Mouse (Mus musculus) small intestine, adult 2 months (tissue): ENCODE results near the gene Ptgr2. TPM values are rescaled to one million over a fixed set of nuclear protein-coding genes. Genes with fewer than 3 reads are reported as not detected.
"Not testable (repeated sequence)": the region's sequence is repeated elsewhere in the genome, so short reads cannot be mapped to it uniquely, and the experiment has no call there.

ENCODE experiments used
- H3K27ac ChIP-seq: fragments of 200-500 bp; 2 replicates; pipeline ENCODE4 v1.5.1; 2012; ENCODE audit warnings: low read depth, low read length, control low read depth, inconsistent platforms; ENCODE audit not compliant: insufficient read depth
- H3K27me3 ChIP-seq: fragments of 200-500 bp; 2 replicates; pipeline ENCODE4 v1.6.1; 2012; ENCODE audit warnings: mild to moderate bottlenecking, moderate library complexity, low read length, inconsistent platforms; ENCODE audit not compliant: control insufficient read depth, insufficient read depth
- H3K36me3 ChIP-seq: fragments of 200-500 bp; 2 replicates; pipeline ENCODE4 v1.6.1; 2012; ENCODE audit warnings: mild to moderate bottlenecking, low read length, control low read depth, inconsistent platforms; ENCODE audit not compliant: control insufficient read depth, insufficient read depth
- H3K4me1 ChIP-seq: fragments of 200-500 bp; 2 replicates; pipeline ENCODE4 v1.6.1; 2012; ENCODE audit warnings: low read length, inconsistent platforms, mixed read lengths; ENCODE audit not compliant: control insufficient read depth, insufficient read depth, insufficient read length
- H3K4me3 ChIP-seq: fragments of 200-500 bp; 2 replicates; pipeline ENCODE4 v1.5.1; 2012; ENCODE audit warnings: low read depth, mild to moderate bottlenecking, control low read depth, inconsistent platforms, low read length, moderate library complexity
- CTCF ChIP-seq: fragments of 200-500 bp; IDR thresholded peaks from 2 replicates; pipeline ENCODE4 v1.5.1; 2012; ENCODE audit warnings: low read depth, mild to moderate bottlenecking, control low read depth, inconsistent platforms, low read length, moderate library complexity, mixed read lengths; ENCODE audit not compliant: insufficient replicate concordance, insufficient read length; ENCODE audit errors: extremely low read depth
- POLR2A ChIP-seq: fragments of 200-500 bp; IDR thresholded peaks from 2 replicates; pipeline ENCODE4 v1.6.1; 2012; ENCODE audit warnings: low read depth, mild to moderate bottlenecking, control low read depth, inconsistent platforms, low read length, moderate library complexity
- WGBS: fragments of 180-500 bp; shearing (Covaris S2); methylation state at CpG from one replicate; pipeline ENCODE4 v1.1.7; 2018; 5-methylcytosine and 5-hydroxymethylcytosine counted together
- polyA plus RNA-seq: library from polyadenylated mRNA; depleted of rRNA; stranded (reverse); fragments of >200 nt; gene quantifications from 2 replicates; pipeline ENCODE4 v1.2.3, GENCODE M21; 2012; rRNA removed

The Ptgr2 gene
- polyA plus RNA-seq, 1 experiment = 6.7 TPM

DNA sequence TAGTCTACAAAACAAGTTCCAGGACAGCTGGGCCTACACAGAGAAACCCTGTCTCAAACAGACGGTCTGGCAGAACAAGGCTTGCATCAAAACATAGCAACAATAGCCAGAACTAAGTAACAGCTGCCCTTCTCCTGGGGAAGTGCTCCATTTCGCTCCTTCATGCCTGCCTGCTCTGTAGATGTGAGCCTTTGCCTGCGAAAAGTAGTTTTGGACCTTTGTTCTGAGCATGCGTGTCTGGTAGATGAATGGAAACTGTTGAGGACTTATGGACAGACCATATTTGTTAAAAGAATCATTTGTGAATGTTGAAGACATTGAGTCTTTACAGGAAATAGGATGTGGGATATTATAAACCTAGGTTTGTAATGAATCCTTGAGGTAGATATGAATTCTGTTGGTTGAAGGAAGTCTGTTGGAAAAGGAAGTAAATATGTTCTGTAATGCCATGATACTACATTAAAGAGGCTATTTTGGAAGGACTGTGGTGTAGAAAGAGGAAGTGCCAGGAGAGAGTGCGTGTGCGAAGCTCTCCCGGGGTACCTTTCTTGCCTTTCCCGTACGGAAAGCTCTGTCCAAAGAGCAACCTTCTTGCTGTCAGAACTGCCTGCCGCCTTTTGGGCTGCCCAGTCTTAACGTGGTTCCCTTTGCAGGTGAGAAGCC, 52.1 kb downstream of the Ptgr2 start:
- WGBS = 85% methylated on average over 11 of the region's 11 CpGs
- Histone ChIP-seq H3K36me3 (peaks cover 50% of the 10 kb centered on the region), H3K27ac (no peak overlapping the region), H3K4me3 (no peak overlapping the region), H3K4me1 (no peaks in the 10 kb centered on the region), H3K27me3 (no peaks in the 10 kb centered on the region)
- TF ChIP-seq POLR2A (no peak), CTCF (no peak)

DNA sequence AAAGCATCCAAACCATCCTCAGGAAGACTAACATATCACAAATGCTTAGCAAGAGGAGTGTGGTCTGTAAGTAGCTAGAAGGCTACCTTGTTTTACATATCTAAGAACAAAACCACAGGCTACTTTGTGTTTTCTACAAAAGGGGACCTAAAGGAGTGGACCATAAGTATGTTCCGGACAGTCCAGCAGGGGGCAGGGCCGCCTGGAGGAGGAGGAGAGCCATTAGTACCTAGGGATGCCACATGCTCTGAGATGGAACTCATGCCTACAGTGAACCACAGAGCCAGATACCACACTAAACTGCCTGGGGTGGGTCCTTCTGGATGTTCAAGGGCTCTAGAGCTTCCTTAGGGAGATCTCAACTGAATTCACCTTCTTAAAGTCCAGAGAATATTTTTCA, 62.2 kb downstream of the Ptgr2 start:
- peaks cover 23% of the 10 kb centered on the region for H3K36me3 ChIP-seq
- no peaks in the 10 kb centered on the region for H3K27me3 ChIP-seq
- TF ChIP-seq POLR2A = no peak
- peak; percentile 52; the same call in 1 of the 2 replicates for TF ChIP-seq CTCF
- peaks cover 2% of the 10 kb centered on the region; the same call in 1 of the 2 replicates for H3K4me1 ChIP-seq
- no peak overlapping the region for H3K27ac ChIP-seq
- WGBS = 49% methylated on average over 2 of the region's 2 CpGs
- H3K4me3 ChIP-seq = no peak overlapping the region

DNA sequence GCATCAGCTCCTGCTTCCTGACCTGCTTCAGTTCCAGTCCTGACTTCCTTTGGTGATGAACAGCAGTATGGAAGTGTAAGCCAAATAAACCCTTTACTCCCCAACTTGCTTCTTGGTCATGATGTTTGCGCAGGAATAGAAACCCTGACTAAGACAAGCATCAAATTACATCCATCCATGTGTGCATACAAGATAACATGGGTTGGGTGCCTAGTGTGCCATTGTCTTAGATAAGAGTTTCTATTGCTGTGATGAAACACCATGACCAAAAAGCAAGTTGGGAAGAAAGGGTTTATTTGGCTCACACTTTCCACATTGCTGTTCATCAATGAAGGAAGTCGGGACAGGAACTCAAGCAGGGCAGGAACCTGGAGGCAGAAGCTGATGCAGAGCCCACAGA, 73.7 kb downstream of the Ptgr2 start:
- not testable (repeated sequence) for H3K27ac ChIP-seq, H3K4me1 ChIP-seq, H3K27me3 ChIP-seq, H3K4me3 ChIP-seq, H3K36me3 ChIP-seq
- WGBS = 74% methylated on average over 2 of the region's 2 CpGs

DNA sequence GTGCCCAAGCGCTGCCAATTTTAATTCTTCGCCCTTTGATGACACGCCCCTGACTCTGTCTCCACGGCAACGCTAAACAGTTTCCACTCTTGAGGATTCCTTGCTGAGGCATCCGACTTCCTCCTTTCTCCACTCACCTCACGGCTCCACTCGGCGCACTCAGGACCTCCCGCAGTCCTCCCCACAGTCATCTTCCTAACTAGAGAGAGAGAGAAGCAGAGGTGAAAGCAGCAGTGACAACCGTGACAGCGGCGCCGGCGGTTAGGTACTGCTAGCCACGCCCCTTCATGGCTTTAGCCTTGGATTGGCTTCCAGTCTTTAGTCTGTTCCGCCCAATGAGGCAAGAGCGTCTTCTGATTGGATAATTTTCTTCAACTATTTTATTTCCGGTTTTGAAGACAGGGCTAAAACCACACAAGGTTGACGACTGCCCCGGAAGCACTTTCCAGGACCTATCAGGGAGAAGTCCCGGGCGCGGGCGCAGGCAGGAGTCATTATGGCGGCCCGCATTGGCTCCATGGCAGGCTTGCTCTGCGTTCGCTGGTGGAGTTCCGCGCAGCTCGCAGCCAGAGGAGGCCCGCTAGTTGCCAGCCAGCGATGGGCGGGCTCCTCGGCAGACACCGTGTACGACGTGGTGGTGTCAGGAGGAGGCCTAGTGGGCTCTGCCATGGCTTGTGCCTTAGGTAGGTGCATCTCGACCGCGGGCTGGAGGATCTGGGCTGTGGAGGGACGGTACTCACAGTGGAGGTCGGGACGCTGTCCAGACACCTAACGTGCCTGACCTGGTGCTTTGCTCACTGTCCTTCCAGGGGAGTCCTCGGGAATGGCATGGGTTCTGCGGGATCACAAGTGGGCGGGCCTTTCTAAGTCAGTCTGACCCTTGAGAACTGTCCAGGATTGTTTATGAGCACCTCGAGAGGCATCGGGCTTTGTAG, 76.8 kb downstream of the Ptgr2 start, which contains the start of the genes Coq6 and Fam161b:
Gene Coq6 (plus strand): TSS at position 103 of the 935 bp plus-strand sequence.
Gene Fam161b (minus strand): TSS at position 279 of the 935 bp plus-strand sequence.
- Histone ChIP-seq H3K27ac (no peak within 1 kb of the TSS), H3K36me3 (peaks cover under 1% of the 10 kb centered on the region; the same call in 1 of the 2 replicates), H3K27me3 (no peaks in the 10 kb centered on the region), H3K4me3 (peak within 1 kb of the TSS; percentile 95), H3K4me1 (peaks cover 4% of the 10 kb centered on the region; the same call in 1 of the 2 replicates)
- TF ChIP-seq CTCF = no peak
- peak; percentile 45 for TF ChIP-seq POLR2A
- WGBS = under 1% methylated on average over 51 of the region's 51 CpGs

DNA sequence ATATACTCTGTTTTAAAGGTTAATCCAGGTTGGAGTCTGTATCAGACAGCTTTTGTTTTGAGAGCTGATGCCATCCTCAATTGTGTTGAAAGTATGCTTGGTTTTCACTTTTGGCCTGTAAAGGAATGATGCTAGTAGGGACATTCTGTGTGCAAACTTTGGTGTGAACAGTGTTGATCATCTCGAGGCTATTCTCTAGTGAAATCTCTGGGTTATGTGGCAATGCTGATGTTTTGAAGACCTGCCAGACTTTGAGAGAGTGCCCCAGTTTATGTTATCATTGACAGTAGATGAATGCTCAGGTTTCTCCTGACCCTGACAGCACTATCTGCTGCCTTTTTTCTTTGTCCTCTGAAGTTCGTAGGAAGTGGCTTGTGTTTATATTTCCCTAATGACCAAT, 77.8 kb downstream of the Ptgr2 start:
- no peak for TF ChIP-seq POLR2A
- TF ChIP-seq CTCF = no peak
- no peak overlapping the region for H3K4me3 ChIP-seq
- no peak overlapping the region for H3K27ac ChIP-seq
- H3K4me1 ChIP-seq = peaks cover 4% of the 10 kb centered on the region; the same call in 1 of the 2 replicates
- 31% methylated on average over 2 of the region's 2 CpGs for WGBS
- no peaks in the 10 kb centered on the region for H3K27me3 ChIP-seq
- H3K36me3 ChIP-seq = peaks cover 7% of the 10 kb centered on the region

DNA sequence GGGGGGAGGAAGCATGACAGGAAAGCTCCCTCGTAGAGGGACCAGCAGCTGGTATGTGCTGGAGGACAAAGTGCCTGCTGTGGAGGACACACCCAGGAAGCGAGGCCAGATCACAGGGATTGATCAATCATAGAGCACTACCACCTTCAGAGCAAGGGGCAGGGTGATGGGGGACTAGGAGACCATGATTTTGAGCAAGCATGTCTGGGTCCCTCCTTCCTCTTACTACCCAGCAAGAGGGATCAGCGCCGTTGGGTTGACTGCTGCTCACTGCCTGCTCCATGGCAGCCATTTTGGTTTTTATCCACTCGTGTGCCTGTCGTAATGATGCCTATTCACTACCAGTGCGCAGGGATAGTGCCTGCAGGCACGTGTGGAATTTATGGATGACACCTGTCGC, 79.3 kb downstream of the Ptgr2 start:
- H3K4me1 ChIP-seq = peaks cover 4% of the 10 kb centered on the region; the same call in 1 of the 2 replicates
- no peaks in the 10 kb centered on the region for H3K27me3 ChIP-seq
- no peak overlapping the region for H3K27ac ChIP-seq
- 69% methylated on average over 9 of the region's 9 CpGs for WGBS
- peaks cover 13% of the 10 kb centered on the region for H3K36me3 ChIP-seq
- TF ChIP-seq POLR2A (no peak), CTCF (no peak)
- no peak overlapping the region for H3K4me3 ChIP-seq

DNA sequence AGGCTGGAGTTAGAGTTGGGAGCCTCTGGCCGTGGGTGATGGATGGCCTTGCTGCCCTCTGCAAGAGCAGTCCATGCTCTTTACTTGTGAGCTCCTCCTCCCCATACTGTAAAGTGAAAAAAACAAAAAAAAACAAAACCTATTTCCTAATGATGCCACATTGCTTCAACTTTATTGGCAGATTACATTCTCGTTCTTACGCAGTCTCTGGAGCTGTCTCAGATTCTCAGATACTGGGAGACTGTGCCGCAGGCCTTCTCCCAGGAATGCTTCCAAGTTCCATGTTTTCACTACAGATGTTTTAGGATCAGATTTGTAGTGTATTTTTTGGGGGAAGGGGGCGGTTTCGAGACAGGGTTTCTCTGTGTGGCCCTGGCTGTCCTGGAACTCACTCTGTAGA, 80.1 kb downstream of the Ptgr2 start:
- TF ChIP-seq POLR2A (no peak), CTCF (no peak)

More for the DNA sequence above, 80.1 kb downstream of the Ptgr2 start:
- no peak overlapping the region for H3K4me3 ChIP-seq
- peaks cover 4% of the 10 kb centered on the region; the same call in 1 of the 2 replicates for H3K4me1 ChIP-seq
- no peaks in the 10 kb centered on the region for H3K27me3 ChIP-seq
- H3K36me3 ChIP-seq = peaks cover 15% of the 10 kb centered on the region
- H3K27ac ChIP-seq = no peak overlapping the region
- 93% methylated on average over 6 of the region's 6 CpGs for WGBS

Other genes starting within 250 kb of the Ptgr2 start
- gene Acot4, start 246.9 kb upstream of the Ptgr2 start, polyA plus RNA-seq = 7.7 and 34.2 TPM in 2 replicates
- not detected in 2 replicates for gene Gm49366, start 246.3 kb upstream of the Ptgr2 start, polyA plus RNA-seq
- not detected in 2 replicates for gene Acot3, start 233.1 kb upstream of the Ptgr2 start, polyA plus RNA-seq
- gene Acot5, start 215.9 kb upstream of the Ptgr2 start, polyA plus RNA-seq = not detected in 2 replicates
- gene Acot6, start 184.6 kb upstream of the Ptgr2 start, polyA plus RNA-seq = 0.77 and 0.86 TPM in 2 replicates
- gene Dnal1, start 170.9 kb upstream of the Ptgr2 start, polyA plus RNA-seq = 0.38 and 0.68 TPM in 2 replicates
- 0.10 and 0.33 TPM in 2 replicates for gene Pnma1, start 136.7 kb upstream of the Ptgr2 start, polyA plus RNA-seq
- 8.9 and 25.9 TPM in 2 replicates for gene Elmsan1, start 66.4 kb upstream of the Ptgr2 start, polyA plus RNA-seq
- gene Zfp410, start 31.6 kb downstream of the Ptgr2 start, polyA plus RNA-seq = 17.4 and 20.5 TPM in 2 replicates
- 26.3 and 29.9 TPM in 2 replicates for gene Coq6, start 76.4 kb downstream of the Ptgr2 start, polyA plus RNA-seq
- gene Fam161b, start 76.6 kb downstream of the Ptgr2 start, polyA plus RNA-seq = 0.14 and 0.34 TPM in 2 replicates
- 10.9 and 15.5 TPM in 2 replicates for gene Entpd5, start 123.8 kb downstream of the Ptgr2 start, polyA plus RNA-seq
- gene Bbof1, start 123.8 kb downstream of the Ptgr2 start, polyA plus RNA-seq = not detected in 2 replicates
- gene Rnf113a2, start 132.0 kb downstream of the Ptgr2 start, polyA plus RNA-seq = 0.81 and 1.3 TPM in 2 replicates
- 1.5 and 1.9 TPM in 2 replicates for gene Aldh6a1, start 165.8 kb downstream of the Ptgr2 start, polyA plus RNA-seq
- 0.95 and 3.2 TPM in 2 replicates for gene Lin52, start 166.2 kb downstream of the Ptgr2 start, polyA plus RNA-seq